Mouse (Mus musculus) kidney, adult 18-20 months (tissue): ENCODE data around the gene Ifitm6.
"Not testable (repeated sequence)": the region's sequence is repeated elsewhere in the genome, so short reads cannot be mapped to it uniquely, and the experiment has no call there.

Source experiments
- DNase-seq: peaks from one replicate; pipeline ENCODE4 v3.0.0; 2021

The Ifitm6 gene

DNA sequence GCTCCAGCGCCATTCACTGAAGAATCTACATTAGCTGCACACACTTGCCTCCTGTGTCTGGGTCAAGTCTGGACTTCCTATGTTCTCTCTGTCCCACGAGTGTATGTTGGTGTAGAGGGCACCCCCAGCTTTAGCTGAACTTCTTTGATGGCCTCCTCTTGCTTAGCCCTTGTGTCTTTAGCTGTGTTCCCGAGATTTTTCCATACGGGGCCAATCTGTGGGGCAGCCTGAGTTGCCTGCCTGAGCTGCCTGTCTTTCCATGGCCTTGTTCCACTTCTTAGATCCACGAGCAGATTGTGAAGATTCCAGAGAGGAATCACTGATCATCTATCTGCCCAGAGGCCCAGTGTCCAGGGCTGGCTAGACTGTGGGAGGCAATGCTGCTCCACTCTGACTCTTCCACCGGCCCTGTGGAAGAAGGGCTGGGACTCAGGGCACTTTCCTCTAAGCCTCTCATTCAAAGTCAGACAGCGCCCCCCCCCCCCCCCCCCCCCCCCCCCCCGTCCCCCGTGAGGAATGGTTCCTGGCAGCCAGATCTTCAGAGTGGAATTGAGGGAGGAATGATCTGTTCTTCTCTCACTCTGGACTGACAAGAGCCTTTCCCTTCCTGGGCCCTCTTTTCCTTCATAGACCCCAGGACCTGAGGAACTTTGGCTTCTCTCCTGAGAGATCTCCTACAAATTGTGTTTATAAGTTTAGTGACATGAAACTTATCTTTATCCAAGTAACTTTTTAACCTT is 23.3 kb upstream of the Ifitm6 start:
- DNase-seq, result no peak

DNA sequence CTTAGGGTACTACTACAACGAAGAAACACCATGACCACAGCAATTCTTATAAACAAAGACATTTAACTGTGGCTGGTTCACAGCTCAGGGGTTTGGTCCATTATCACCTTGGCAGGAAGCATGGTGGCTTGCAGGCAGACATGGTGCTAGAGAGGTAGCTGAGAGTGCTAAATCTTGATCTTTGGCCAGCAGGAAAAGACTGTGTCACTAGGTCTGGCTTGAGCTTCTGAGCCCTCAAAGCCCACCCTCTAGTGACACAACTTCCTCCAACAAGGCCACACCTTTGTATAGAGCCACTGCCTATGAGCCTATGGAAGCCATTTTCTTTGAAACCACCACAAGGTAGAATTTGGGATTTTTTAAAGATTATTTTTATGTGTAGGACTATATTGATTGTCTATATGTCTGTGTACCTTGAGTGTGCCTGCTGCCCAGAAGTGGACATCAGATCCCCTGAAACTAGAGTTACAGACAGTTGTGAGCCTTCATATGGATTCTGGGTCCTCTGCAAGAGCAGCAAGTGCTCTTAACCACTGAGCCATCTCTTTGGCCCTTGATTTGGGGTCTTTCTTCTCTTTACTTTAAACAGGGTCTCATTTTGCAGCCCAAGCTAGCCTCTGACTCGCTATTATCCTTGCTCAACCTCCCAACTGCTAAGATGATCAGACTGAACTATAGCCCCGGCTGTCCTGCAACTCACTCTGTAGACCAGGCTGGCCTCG is 21.8 kb upstream of the Ifitm6 start:
- DNase-seq, result no peak

DNA sequence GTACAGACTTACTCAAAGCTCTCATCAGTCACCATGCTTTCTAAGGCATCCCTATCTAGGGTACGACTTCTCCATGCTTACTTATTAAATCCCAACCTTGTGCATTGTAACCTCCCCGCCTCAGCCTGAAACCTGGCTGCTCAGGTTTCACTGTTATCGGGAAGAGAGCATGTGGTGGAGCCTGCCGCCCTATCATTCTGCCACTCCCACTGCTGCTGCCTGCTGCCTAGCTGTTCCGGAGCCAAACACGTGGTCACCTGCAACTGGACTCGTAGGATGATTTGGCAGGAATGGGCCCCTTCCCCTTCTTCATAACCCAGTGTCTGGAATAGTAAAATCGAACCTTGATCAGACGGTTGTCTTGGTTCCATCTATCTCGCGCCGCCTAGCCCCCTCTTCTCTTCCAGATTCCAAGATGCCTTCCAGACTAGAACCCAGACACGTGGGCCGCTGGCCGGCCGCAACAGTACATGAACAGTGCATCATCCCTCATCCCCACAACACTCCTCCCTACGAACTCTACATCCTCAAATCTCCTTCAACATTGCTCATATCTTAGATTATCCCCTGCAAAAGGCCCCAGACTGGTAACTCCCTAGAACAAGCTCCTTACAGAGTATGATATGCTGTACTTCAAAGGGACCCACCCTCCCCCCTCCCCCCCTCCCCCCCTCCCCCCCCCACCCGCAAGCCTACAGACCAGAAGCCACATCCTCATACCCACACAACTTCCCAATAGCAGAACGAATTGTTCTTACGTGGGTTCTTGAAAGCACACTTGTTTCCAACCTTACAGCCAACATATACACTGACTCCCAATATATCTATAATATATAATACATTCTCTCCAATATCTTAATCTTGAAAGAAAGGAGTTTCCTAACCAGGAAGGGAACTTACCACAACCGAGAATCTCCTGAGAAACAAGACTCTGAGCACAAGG is 20.6 kb upstream of the Ifitm6 start:
- DNase-seq, result no peak

DNA sequence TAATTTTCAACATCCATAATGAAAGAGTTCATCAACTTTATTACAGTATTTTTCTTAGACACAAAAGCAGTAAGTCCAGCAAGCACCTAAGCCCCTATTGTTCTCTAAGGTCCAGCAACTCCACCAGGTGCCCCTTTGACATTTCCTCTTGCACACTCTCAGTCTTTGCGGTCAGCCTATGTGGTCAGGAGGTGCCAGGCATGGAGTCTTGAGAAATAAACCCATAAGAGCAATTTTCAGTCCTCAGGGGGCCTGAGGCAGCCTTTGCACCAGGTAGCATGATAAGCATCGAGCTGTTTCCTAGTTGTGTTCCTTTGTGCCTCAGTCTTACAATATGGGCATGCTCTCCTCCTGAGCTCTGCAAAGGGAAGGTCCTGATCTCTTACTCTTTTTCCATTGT is 18.9 kb upstream of the Ifitm6 start:
- DNase-seq, result not testable (repeated sequence)

DNA sequence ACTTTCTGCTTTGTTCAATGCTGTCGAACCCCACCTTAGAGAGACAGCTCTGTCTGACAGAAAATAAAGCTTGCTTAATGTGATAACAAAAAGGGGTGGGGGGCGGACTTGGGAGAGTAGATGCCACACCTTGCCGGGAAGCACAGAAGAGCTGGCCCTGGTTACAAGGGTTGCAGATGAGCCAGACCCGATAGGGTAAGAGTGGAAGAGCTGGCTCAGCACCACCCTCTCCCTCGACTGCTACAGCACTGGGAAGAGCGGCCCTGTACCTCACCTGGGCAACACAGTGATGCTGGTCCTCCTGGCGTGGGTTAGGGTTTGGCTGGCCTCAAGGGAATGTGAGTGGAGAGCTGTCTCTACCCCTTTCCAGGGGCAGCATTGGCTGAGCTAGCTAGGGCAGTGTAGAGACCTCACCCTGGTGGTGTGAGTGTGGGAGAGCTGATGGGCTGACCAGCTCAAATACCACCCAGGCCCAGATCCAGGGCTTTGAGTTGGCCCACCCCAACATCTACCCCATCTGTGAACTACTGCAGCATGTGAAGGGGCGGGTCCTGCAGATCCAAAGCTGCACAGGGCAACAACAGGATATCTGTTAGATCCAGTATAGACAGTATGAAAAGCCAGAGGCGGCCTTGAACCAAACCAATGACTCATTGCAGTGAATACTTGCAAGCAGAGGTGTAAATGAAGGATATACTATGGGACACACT is 14.9 kb upstream of the Ifitm6 start:
- DNase-seq, result no peak

DNA sequence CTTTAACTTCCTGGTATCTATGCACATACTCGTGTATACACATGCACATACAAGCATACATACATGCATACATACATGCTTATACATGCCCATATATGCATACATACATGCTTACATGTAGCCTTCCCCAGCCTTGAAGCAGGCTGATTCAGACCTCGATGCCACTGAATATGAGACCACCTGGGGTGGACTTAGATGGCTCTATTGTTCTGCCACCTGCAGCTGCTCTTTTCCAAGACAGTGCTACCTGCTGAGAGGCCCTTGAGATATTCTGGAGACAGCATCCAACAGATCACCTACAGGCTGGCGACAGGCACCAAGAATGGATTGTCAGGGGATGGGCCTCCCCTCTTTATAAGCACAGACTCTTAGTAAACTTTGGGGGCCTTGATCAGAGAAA is 12.7 kb upstream of the Ifitm6 start:
- DNase-seq, result no peak

DNA sequence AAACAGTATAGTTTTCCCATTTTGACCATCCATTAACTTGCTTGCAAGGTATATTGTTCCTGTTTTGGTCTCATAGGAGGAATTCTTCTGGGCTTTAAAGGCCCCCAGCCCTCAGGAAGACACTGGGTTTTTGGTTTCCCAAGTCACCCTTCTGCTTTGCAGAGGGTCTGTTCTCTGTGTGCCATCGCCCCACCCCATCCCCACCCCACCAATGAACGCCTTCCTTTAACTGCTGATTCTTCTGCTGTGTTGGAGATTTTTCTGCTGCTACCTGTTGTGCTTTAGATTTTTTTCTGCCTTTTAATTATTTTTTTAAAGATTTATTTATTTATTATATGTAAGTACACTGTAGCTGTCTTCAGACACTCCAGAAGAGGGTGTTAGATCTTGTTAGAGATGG is 11.1 kb upstream of the Ifitm6 start, which contains the start of gene Gm17387:
Gene Gm17387, plus strand, starts transcription at position 301 of the 400 bp plus-strand sequence.
- DNase-seq, result no peak

DNA sequence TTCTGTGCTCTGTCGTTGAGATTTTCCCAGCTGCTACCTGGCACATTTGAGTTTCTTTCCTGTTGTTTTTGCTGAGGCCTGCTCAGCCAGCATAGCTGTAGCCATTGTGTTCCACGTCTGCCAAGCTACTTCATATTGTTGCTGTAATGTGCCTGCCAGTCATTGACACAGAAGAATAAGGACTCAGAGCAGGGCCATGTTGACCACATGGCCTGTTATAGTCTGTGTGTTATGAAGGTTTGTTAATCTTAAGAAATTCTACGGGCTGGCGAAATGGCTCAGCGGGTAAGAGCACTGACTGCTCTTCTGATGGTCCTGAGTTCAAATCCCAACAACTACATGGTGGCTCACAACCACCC is 9.0 kb upstream of the Ifitm6 start:
- no peak for DNase-seq

DNA sequence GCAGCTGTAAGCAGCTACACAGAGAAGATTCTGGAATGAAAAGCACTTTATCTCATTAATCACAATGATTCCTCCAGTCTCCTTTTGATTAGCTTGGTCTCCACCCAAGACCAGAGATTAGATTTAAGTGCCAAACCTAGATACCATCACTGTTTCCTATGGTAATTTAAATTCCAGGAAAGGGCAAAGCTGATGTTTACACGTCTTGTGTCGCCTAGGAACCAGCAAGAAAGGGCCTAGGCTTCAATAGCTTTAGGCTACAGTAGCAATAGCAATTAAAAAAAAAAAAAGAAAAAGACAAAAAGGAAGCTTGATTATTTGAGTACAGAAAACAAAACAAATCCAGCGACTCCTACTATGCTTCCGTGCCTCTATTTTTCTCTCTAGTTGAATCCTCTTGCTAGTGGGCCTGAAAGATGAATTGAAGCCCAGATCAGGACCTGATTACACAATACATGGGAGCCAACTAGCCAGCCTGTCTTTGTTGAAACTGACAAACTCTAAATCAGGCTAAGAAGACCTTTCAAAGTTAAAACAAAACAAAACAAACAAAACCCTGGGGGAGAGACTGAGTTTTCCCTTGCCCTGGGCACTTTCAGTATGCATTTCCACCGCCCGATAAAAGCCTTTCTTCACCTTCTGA is 8.5 kb upstream of the Ifitm6 start:
- DNase-seq, result no peak

DNA sequence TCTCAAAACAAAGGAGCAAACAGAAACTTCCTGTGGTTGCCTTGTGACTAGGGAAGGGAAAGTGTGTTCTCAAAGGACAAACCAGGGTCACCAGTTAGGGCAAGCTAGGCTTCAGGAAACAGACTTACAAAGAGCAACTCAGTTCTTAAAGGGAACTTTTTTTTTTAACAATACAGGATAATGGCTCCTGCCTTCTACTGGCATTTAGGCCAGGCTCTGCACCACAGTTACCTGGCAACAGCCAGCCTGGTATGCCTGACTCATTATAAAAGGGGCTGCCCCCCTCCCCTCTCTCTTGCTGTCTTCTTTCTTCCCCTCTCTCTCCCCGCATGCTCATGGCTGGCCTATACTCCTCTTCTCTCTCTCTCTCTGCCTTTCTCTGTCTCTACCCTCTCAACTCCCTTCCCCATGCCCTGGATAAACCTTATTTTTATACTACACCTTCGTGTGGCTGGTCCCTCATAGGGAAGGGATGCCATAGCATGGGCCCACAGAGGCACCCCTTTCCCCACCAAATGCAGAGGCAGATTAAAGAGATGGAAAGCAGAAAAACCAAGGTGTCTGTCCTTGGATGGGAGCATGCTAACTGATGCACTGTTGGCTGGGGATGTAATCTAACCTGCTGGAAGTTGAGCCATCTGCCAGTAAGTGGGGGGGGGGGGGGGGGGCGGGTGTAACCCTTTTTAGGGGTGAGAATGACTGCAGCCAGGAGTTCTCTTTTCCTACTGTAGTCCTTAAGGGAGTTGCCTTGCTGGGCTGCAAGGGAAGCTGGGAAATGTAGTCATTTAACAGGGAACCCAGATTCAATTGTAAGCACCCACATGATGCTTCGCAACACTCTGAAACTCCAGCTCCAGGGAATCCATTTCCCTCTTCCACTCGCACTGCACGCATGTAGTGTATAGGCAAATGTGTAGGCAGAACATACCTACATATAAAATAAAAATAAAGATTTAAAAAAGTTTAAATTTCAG is 7.4 kb upstream of the Ifitm6 start:
- no peak for DNase-seq

DNA sequence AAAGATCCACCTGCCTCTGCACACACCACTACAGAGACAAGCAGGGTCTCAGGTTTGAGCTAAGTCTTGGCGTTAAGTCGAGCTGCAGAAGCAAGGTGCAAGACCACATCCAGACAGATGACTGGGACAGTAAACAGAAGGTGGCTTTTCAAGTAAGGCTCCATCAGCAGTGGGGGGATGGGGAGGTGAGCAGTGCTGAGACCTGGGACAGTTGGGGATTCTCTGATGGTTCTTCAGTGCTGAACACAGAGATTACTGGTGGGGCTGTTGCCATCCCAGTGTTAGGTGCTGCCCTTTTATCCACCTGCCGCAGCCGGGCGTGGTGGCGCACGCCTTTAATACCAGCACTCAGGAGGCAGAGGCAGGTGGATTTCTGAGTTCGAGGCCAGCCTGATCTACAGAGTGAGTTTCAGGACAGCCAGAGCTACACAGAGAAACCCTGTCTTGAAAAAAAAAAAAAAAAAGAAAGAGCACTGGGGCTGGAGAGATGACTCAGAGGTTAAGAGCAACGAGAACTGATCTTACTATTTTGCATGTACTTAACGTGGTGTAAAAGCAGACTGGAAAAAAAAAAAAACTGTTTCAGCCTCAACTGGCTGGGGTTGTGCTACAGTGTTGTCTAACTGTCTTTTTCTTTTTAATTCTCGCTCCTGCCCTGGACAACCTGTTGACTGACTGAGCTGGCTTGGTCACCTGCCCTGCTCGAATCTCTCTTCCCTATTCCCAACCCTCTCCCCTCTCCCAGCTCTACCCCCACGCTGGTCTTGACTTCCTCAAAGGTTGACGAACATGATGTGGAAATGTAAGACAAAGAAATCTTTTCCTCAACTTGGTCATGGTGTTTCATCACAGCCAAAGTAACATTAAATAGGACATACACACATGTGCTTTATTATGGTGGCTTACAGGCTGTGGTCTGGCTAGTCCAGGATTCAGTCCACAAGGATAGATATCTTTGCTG is 4.0 kb upstream of the Ifitm6 start:
- no peak for DNase-seq

DNA sequence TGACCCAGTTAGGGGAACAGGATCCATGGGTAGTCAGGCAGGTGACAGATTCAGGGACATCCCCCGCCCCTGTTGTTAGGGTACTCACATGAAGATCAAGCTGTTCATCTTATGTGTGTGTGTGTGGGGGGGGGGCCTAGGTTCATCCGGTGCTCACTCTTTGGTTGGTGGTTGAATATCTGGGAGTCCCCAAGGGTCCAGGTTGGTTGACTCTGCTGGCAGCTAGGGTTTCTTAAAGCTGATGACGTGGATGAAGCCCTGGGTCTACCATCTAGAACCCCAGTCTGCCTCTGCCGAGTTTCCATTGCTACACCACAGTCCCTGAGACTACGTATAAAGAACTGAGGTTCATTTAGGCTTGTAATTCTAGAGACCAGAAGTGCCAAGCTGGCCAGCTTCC is 1.3 kb upstream of the Ifitm6 start:
- no peak for DNase-seq

DNA sequence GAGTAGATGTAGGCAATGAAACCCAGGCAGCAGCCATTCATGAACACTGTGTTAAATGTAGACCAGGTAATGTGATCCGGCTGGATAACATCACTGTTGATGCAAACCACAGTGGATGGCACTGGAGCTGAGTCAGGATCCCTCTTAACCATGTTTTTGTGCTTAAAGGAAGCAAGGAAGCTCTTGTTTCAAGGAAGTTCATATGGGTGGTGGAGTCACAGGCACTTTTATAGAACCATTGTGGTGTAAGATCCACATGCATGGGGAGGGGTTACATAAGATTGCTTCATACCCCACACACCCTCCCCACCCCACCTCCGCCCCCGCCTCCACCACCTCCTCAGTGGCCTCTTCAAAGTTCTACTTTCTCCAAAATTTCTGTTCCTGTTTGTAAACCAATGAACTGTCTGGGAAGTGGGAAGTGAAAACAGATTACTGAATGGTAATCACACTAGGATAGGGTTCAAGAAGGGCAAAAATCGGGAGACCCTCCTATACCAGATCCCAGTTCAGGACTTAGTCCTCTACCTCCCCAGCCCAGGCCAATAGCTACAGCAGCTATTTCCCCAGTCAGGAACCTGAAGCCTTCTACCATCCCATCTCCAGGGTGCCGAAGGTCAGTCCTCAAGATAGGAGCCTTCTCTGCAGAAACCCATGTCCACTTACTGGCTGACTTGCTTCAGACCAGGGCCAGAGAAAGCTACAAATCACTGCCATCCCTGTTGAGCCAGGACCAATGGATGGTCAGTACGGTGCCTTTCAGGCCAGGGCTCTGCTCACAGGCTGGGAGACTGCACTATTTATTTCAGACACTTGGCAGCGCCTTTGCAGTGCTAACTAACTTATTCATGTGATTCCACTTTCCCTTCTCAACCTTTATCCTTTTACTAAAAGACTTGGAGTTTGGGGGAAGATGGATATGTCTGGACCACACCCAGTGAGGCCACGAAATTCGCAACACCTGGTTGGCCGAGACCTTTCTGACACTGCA is 722 bp downstream of the Ifitm6 start:
- no peak for DNase-seq

DNA sequence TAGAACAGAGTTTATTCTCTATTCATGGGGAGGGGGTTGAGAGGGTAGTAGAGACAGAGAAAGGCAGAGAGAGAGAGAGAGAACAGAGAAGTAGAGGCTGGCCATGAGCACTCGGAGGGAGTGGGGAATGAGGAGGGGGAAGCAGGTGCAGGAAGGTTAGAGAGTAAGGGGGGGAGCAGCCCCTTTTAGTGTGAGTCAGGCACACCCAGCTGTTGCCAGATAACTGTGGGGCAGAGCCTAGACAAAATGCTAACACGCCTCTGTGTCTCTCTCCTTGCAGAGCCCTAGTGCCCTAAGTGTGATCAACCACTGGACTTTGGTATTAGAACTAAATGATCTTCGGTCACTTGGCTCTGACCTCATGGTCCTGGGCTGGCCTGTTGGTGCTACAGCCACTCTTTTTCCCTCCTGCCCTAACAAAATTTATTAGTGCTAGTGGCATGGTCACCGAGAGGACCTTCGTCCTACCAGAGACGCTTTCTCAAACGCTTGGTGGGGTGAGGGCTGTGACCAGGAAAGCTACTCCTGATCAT is 6.4 kb downstream of the Ifitm6 start:
- DNase-seq, result no peak

DNA sequence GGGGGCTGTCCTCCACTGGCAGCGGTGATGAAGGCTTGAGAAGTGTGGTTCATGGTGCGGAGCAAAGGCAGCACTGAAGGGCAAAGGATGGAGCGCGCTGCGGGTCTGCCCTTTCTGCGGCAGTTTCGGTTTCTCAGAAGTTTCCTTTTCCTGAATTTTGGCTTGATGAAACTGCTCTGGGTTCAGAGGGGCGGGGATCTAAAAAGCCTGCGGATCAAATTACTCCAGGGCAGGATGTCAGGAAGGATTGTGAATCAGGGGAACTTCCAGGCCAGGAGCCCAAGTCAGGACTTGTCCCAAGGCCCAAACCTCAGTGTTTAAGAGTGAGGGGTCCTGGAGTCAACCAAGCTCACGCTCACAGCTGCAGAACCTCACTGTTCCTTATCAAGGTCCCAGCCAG is 7.1 kb downstream of the Ifitm6 start, which contains the start of gene Ifitm3:
Gene Ifitm3, minus strand, starts transcription at position 178 of the 400 bp plus-strand sequence.
- peak; percentile 59 for DNase-seq

DNA sequence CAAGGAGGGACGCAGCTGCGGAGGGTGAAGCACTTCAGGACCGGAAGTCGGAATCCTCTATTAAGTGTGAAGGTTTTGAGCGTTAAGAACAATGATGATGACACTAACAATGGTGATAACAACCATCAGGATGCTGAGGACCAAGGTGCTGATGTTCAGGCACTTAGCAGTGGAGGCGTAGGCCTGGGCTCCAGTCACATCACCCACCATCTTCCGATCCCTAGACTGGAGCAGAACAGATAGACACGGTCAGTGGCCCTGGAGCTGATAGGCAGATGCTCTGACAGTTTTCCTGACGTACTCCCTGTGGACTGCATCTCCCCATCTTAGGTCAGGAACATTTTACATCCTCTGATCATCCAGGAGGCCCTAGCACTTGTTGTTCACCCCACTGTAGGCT is 8.1 kb downstream of the Ifitm6 start:
- DNase-seq, result no peak

DNA sequence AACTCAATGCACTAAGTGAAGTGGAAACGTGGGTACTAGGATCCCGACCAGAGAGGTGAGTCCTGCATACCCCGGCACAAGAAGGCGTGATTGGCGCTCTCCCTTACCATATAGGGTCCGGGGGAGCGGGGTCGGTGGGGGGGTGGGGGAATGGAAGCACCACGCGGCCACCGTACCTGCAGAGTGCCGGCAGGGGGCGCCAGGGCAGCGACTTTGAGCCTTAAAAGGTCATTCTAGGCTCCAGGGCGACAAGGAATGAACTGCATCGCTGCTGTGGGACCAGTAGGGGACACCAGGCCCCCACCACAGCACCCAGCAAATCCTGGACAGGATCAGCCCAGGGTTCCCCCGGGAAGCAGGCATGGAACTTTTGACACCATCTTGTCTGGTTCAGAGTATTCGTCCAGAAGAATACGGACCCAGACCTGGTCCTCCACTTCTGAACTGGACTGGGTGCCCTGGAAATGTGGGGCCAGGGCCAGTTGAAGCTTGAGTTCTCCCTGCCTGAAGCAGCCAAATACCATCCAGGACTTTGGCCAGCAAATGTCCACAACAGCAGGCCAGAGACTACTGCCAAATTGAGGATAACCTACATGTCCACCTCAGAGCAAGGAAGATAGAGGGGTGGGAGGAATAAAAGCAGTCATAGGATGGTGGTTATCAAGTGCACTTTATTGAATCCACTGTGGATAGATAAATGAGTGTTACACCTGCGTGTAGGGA is 8.6 kb downstream of the Ifitm6 start:
- DNase-seq, result peak; percentile 84
